Mouse (Mus musculus) neural tube, embryonic 12.5 days (tissue): Measurements from ENCODE around the gene Cenpb. TPM values are rescaled to one million over a fixed set of nuclear protein-coding genes. Genes with fewer than 3 reads are reported as not detected.

Source experiments
- ATAC-seq: fragments of 200-750 bp; cut with Nextera tagmentation; 2 replicates; pipeline ENCODE4 v1.8.0; 2017; ENCODE audit warnings: low read depth, mild to moderate bottlenecking, moderate TSS enrichment, moderate library complexity; ENCODE audit not compliant: low FRiP score
- H3K27ac ChIP-seq: fragments of 300-500 bp; sonication (generic); 2 replicates; pipeline ENCODE4 v1.5.1; 2016
- H3K27me3 ChIP-seq: fragments of 300-500 bp; sonication (generic); replicated peaks from 2 replicates; pipeline ENCODE4 v1.6.1; 2016; ENCODE audit warnings: mild to moderate bottlenecking
- H3K36me3 ChIP-seq: fragments of 300-500 bp; sonication (generic); 2 replicates; pipeline ENCODE4 v1.6.1; 2016; ENCODE audit warnings: mild to moderate bottlenecking
- H3K4me1 ChIP-seq: fragments of 300-500 bp; sonication (generic); 2 replicates; pipeline ENCODE4 v1.6.1; 2016
- H3K4me2 ChIP-seq: fragments of 300-500 bp; sonication (generic); replicated peaks from 2 replicates; pipeline ENCODE4 v1.6.1; 2016; ENCODE audit warnings: mild to moderate bottlenecking
- H3K4me3 ChIP-seq: fragments of 300-500 bp; sonication (generic); 2 replicates; pipeline ENCODE4 v1.5.1; 2016
- H3K9ac ChIP-seq: fragments of 300-500 bp; sonication (generic); 2 replicates; pipeline ENCODE4 v1.6.1; 2016; ENCODE audit warnings: mild to moderate bottlenecking
- H3K9me3 ChIP-seq: fragments of 300-500 bp; sonication (generic); 2 replicates; pipeline ENCODE4 v1.6.1; 2016; ENCODE audit warnings: mild to moderate bottlenecking
- WGBS: fragments of 180-500 bp; shearing (Covaris S2); methylation state at CpG from one replicate; pipeline ENCODE4 v1.1.7; 2016; 5-methylcytosine and 5-hydroxymethylcytosine counted together
- polyA plus RNA-seq: library from polyadenylated mRNA; unstranded; fragments of >200 nt; fragmentation: Nextera tagmentation; extraction: Ambion mirVana; gene quantifications from 2 replicates; pipeline ENCODE4 v1.2.1, GENCODE M21; 2016

Cenpb gene
- polyA plus RNA-seq, 1 experiment from 2014 or later: 19.3 TPM

- no peak overlapping the region for H3K4me3 ChIP-seq
- no peaks in the 10 kb centered on the region for H3K9me3 ChIP-seq
- peaks cover 32% of the 10 kb centered on the region for H3K27me3 ChIP-seq
- H3K4me1 ChIP-seq: peaks cover 51% of the 10 kb centered on the region
- ATAC-seq: no peak
- WGBS: 77% methylated on average over 3 of the region's 3 CpGs
- H3K9ac ChIP-seq: no peak overlapping the region
- peaks cover 17% of the 10 kb centered on the region for H3K36me3 ChIP-seq
- H3K27ac ChIP-seq: no peak overlapping the region
- H3K4me2 ChIP-seq: no peak overlapping the region; the same call in 1 of the 2 replicates
Observed at GRCm38 (mm10) chr2:131175286-131175944, 4.5 kb downstream of the Cenpb start.

DNA sequence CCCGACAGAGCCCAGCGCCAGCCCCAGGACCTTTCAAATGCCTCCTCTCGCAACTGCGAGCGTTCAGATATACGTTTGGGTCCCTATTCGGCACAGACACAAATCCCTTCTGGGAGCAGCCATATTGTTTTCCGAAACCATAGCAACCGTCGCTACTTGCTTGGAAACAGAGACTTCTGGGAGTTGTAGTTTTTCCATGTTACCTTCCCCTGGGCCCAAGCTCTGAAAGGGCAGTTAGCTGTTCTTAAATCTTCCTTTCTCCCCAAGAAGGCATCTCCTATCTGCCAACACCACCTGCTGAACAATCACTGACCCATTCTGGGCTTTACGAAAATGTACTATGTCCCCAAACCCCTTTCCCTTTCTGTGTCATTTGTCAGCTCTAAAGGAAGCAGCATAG is 5.2 kb downstream of the Cenpb start:
- peaks cover 51% of the 10 kb centered on the region for H3K4me1 ChIP-seq
- H3K27me3 ChIP-seq: peaks cover 35% of the 10 kb centered on the region
- H3K9me3 ChIP-seq: no peaks in the 10 kb centered on the region
- WGBS: 5% methylated on average over 11 of the region's 11 CpGs
- peak; percentile 35 for ATAC-seq
- H3K9ac ChIP-seq: no peak overlapping the region
- H3K4me3 ChIP-seq: peak overlapping the region; percentile 28
- H3K4me2 ChIP-seq: peak overlapping the region; percentile 67
- H3K27ac ChIP-seq: no peak overlapping the region
- H3K36me3 ChIP-seq: peaks cover 17% of the 10 kb centered on the region

- WGBS: 43% methylated on average over 9 of the region's 9 CpGs
Observed at GRCm38 (mm10) chr2:131172322-131172721, 7.5 kb downstream of the Cenpb start.

GRCm38 (mm10) chr2:131171401-131172104 is 8.3 kb downstream of the Cenpb start:
- Histone ChIP-seq H3K36me3 (peaks cover 8% of the 10 kb centered on the region; the same call in 1 of the 2 replicates), H3K4me3 (no peak overlapping the region), H3K9ac (0 out of 2 replicates have a peak overlapping the region, but pooled peaks have one; percentile 19), H3K27ac (no peak overlapping the region), H3K27me3 (peaks cover 35% of the 10 kb centered on the region), H3K9me3 (no peaks in the 10 kb centered on the region), H3K4me2 (peak overlapping the region; percentile 46), H3K4me1 (peaks cover 22% of the 10 kb centered on the region)
- 5% methylated on average over 43 of the region's 43 CpGs for WGBS
- no peak for ATAC-seq

More at GRCm38 (mm10) chr2:131172322-131172721, 7.5 kb downstream of the Cenpb start:
- Histone ChIP-seq H3K4me3 (no peak overlapping the region), H3K4me1 (peaks cover 30% of the 10 kb centered on the region), H3K4me2 (no peak overlapping the region), H3K27me3 (peaks cover 35% of the 10 kb centered on the region), H3K9me3 (no peaks in the 10 kb centered on the region), H3K27ac (no peak overlapping the region), H3K36me3 (peaks cover 11% of the 10 kb centered on the region), H3K9ac (no peak overlapping the region)
- ATAC-seq: no peak

- peaks cover 18% of the 10 kb centered on the region; the same call in 1 of the 2 replicates for H3K4me1 ChIP-seq
- H3K9ac ChIP-seq: no peak overlapping the region
- no peak overlapping the region for H3K4me2 ChIP-seq
- no peak overlapping the region for H3K4me3 ChIP-seq
- 13% methylated on average over 9 of the region's 9 CpGs for WGBS
- no peak overlapping the region for H3K27ac ChIP-seq
- no peak for ATAC-seq
- no peaks in the 10 kb centered on the region for H3K9me3 ChIP-seq
- peaks cover 35% of the 10 kb centered on the region for H3K27me3 ChIP-seq
- peaks cover 6% of the 10 kb centered on the region; the same call in 1 of the 2 replicates for H3K36me3 ChIP-seq
Observed at GRCm38 (mm10) chr2:131170936-131171335, 8.9 kb downstream of the Cenpb start.

GRCm38 (mm10) chr2:131168914-131169313 is 11.0 kb downstream of the Cenpb start:
- H3K27ac ChIP-seq: no peak overlapping the region
- H3K27me3 ChIP-seq: peaks cover 35% of the 10 kb centered on the region
- H3K4me1 ChIP-seq: 0 out of 2 replicates have a peak, but pooled peaks cover 5% of the 10 kb centered on the region
- no peak overlapping the region for H3K9ac ChIP-seq
- H3K36me3 ChIP-seq: peaks cover 6% of the 10 kb centered on the region; the same call in 1 of the 2 replicates
- no peak overlapping the region for H3K4me3 ChIP-seq
- no peak overlapping the region for H3K4me2 ChIP-seq
- 78% methylated on average over 1 of the region's 1 CpGs for WGBS
- H3K9me3 ChIP-seq: no peaks in the 10 kb centered on the region
- ATAC-seq: no peak

DNA sequence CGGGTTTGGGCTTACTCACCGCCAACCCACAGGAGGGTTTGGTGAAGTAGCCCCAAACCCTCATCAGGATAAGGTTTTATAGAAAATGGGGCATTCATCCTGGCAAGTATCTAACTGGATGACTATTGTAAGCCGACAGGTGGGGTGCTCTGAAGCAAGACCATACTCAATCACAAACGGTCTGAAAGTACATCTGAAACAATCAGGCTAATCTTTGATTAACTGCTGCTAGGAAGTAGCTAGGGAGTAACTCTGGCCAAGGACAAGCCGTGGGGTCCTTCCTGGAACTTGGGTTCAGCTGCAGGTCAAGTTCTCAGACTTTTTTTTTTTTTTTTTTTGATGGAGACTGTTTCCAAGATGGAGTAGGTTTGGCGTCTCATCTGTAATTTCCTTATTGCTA is 11.9 kb downstream of the Cenpb start:
- Histone ChIP-seq H3K4me3 (no peak overlapping the region), H3K27ac (no peak overlapping the region), H3K4me2 (no peak overlapping the region), H3K36me3 (peaks cover 6% of the 10 kb centered on the region; the same call in 1 of the 2 replicates), H3K27me3 (peaks cover 28% of the 10 kb centered on the region), H3K4me1 (0 out of 2 replicates have a peak, but pooled peaks cover 5% of the 10 kb centered on the region), H3K9ac (no peak overlapping the region), H3K9me3 (no peaks in the 10 kb centered on the region)
- WGBS: 81% methylated on average over 6 of the region's 6 CpGs
- ATAC-seq: no peak

DNA sequence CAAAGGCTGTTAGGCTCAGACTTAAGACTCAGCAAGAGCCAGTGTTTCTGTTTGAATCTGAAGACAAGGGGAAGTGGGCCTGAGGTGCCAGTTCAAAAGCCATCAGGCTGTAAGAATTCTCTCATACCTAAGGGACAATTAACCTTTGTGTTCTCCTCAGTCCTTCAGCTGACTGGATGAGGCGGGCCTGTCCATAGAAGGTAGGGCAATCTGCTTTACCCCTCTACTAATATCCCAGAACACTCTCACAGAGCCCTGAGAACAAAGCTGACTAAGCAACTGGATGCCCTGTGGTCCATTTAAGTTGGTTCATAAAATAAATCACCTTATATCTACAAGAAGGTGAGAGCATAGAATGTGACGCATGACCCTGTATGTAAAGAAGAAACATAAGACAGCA is 13.7 kb downstream of the Cenpb start:
- H3K4me2 ChIP-seq: no peak overlapping the region
- no peak overlapping the region for H3K4me3 ChIP-seq
- H3K27ac ChIP-seq: no peak overlapping the region
- H3K27me3 ChIP-seq: peaks cover 10% of the 10 kb centered on the region
- no peak overlapping the region for H3K9ac ChIP-seq
- no peaks in the 10 kb centered on the region for H3K4me1 ChIP-seq
- WGBS: 83% methylated on average over 2 of the region's 2 CpGs
- H3K36me3 ChIP-seq: no peaks in the 10 kb centered on the region
- ATAC-seq: no peak
- no peaks in the 10 kb centered on the region for H3K9me3 ChIP-seq

GRCm38 (mm10) chr2:131163924-131164323 is 15.9 kb downstream of the Cenpb start:
- H3K36me3 ChIP-seq: no peaks in the 10 kb centered on the region
- no peak for ATAC-seq
- WGBS: 75% methylated on average over 7 of the region's 7 CpGs
- H3K4me2 ChIP-seq: no peak overlapping the region
- H3K27me3 ChIP-seq: no peaks in the 10 kb centered on the region
- no peak overlapping the region for H3K4me3 ChIP-seq
- H3K27ac ChIP-seq: no peak overlapping the region
- H3K9me3 ChIP-seq: no peaks in the 10 kb centered on the region
- H3K4me1 ChIP-seq: peaks cover 8% of the 10 kb centered on the region
- H3K9ac ChIP-seq: no peak overlapping the region

DNA sequence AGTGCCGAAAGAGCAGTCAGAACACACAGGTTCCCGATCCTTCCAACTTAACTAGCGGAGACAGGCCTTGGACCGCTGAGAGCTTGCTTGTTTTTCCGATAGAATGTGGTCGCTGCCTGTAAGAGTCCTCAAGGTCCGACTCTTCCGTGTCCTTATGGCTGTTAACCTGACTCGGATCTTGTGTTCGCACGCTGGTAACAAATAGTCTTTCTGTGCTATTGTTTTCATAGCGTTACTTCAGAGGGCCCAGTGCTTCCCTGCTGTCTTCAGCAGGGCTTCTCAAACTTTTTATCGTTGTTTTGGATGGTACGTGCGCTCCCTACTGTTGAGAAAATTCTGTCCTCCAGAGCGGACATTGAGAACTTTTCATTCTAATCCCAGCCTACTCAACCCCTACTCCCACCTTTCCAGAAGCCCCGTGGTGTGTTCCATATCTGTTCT is 19.2 kb downstream of the Cenpb start:
- Histone ChIP-seq H3K4me2 (peak overlapping the region; percentile 77), H3K27ac (peak overlapping the region; percentile 84; the same call in 1 of the 2 replicates)
- under 1% methylated on average over 17 of the region's 17 CpGs for WGBS

GRCm38 (mm10) chr2:131159938-131160581 is 19.8 kb downstream of the Cenpb start, which contains the start of gene 1700037H04Rik:
Gene 1700037H04Rik (minus strand): TSS chr2:131160081.
- Histone ChIP-seq H3K9me3 (no peaks in the 10 kb centered on the region), H3K4me2 (peak within 1 kb of the TSS; percentile 77), H3K27ac (peak within 1 kb of the TSS; percentile 84), H3K36me3 (0 out of 2 replicates have a peak, but pooled peaks cover 3% of the 10 kb centered on the region), H3K27me3 (no peaks in the 10 kb centered on the region), H3K9ac (peak within 1 kb of the TSS; percentile 74), H3K4me3 (peak within 1 kb of the TSS; percentile 59), H3K4me1 (peaks cover 37% of the 10 kb centered on the region)
- WGBS: under 1% methylated on average over 54 of the region's 54 CpGs
- ATAC-seq: peak; percentile 98

More for the DNA sequence above, 19.2 kb downstream of the Cenpb start:
- Histone ChIP-seq H3K9me3 (no peaks in the 10 kb centered on the region), H3K4me3 (peak overlapping the region; percentile 59), H3K4me1 (peaks cover 37% of the 10 kb centered on the region), H3K27me3 (no peaks in the 10 kb centered on the region), H3K36me3 (0 out of 2 replicates have a peak, but pooled peaks cover 3% of the 10 kb centered on the region), H3K9ac (peak overlapping the region; percentile 62)
- ATAC-seq: no peak; the same call in 1 of the 2 replicates
